Comparison of ENCODE assay signal across 8 mouse cellular contexts in genomic region chr8:123255170-123255569, GRCm38 (mm10). TPM values are rescaled to one million over a fixed set of nuclear protein-coding genes. Genes with fewer than 3 reads are reported as not detected.
DNase-seq lines count a peak whose midpoint lies in the region; ATAC-seq and TF ChIP-seq lines count a peak whose summit lies in the region.

No protein-coding gene starts in this region.

- H3K4me1 ChIP-seq in kidney, postnatal 0 days (replicated peaks; ENCODE audit: insufficient read depth, low read length) = peaks cover 17% of the 10 kb centered on the region
- peaks cover 10% of the 10 kb centered on the region for H3K4me1 ChIP-seq in cortical plate, adult 2 months (ENCODE audit: control insufficient read depth, insufficient read depth, low read length)
- H3K4me1 ChIP-seq in limb, embryonic 10.5 days = peaks cover 34% of the 10 kb centered on the region
- peaks cover 20% of the 10 kb centered on the region for H3K4me1 ChIP-seq in neural tube, embryonic 14.5 days (ENCODE audit: control insufficient read depth, insufficient read depth, low read length)

- H3K27me3 ChIP-seq in kidney, postnatal 0 days (ENCODE audit: insufficient read depth, low read length) = no peaks in the 10 kb centered on the region
- H3K27me3 ChIP-seq in limb, embryonic 10.5 days (ENCODE audit: low read depth, poor library complexity, severe bottlenecking) = no peaks in the 10 kb centered on the region
- no peaks in the 10 kb centered on the region for H3K27me3 ChIP-seq in neural tube, embryonic 14.5 days (ENCODE audit: control insufficient read depth, insufficient read depth, low read length)

- H3K36me3 ChIP-seq in kidney, postnatal 0 days (ENCODE audit: insufficient read depth, low read length) = peaks cover 31% of the 10 kb centered on the region
- peaks cover 66% of the 10 kb centered on the region for H3K36me3 ChIP-seq in limb, embryonic 10.5 days
- peaks cover 49% of the 10 kb centered on the region for H3K36me3 ChIP-seq in neural tube, embryonic 14.5 days (ENCODE audit: control insufficient read depth, insufficient read depth, low read length)

- no peak for ATAC-seq in kidney, postnatal 0 days (replicated peaks; ENCODE audit: low FRiP score, low read depth)
- ATAC-seq in neural tube, embryonic 14.5 days (ENCODE audit: low read depth) = no peak

- 62% methylated on average over 6 of the region's 6 CpGs for WGBS in kidney, postnatal 0 days
- 66% methylated on average over 6 of the region's 6 CpGs for WGBS in limb, embryonic 10.5 days
- 69% methylated on average over 6 of the region's 6 CpGs for WGBS in neural tube, embryonic 14.5 days

- H3K9me3 ChIP-seq in kidney, postnatal 0 days (replicated peaks; ENCODE audit: low read length) = no peaks in the 10 kb centered on the region
- H3K9me3 ChIP-seq in limb, embryonic 10.5 days (replicated peaks) = no peaks in the 10 kb centered on the region
- no peaks in the 10 kb centered on the region for H3K9me3 ChIP-seq in neural tube, embryonic 14.5 days (ENCODE audit: control insufficient read depth, low read length)

- H3K9ac ChIP-seq in kidney, postnatal 0 days (ENCODE audit: low read depth, low read length) = peak overlapping the region; percentile 83
- H3K9ac ChIP-seq in neural tube, embryonic 14.5 days (replicated peaks; ENCODE audit: low read depth, low read length) = peak overlapping the region; percentile 97

- H3K4me3 ChIP-seq in kidney, postnatal 0 days (replicated peaks; ENCODE audit: low read depth, low read length) = peak overlapping the region; percentile 86
- H3K4me3 ChIP-seq in cortical plate, adult 2 months (ENCODE audit: insufficient read depth, low read length) = peak overlapping the region; percentile 87
- H3K4me3 ChIP-seq in limb, embryonic 10.5 days = peak overlapping the region; percentile 86
- peak overlapping the region; percentile 98 for H3K4me3 ChIP-seq in neural tube, embryonic 14.5 days (ENCODE audit: low read depth, low read length)

- no peak for DNase-seq in kidney, postnatal 0 days (ENCODE audit: low spot score)
- no peak for DNase-seq in kidney, adult 11 months
- no peak for DNase-seq in limb, embryonic 10.5 days (ENCODE audit: low spot score)
- no peak for DNase-seq in adrenal gland, postnatal 14 days
- no peak for DNase-seq in gastrocnemius, adult 18-20 months (ENCODE audit: low spot score)
- DNase-seq in spleen, postnatal 4 days (ENCODE audit: low spot score in 2 of 2) = no peak

- H3K4me2 ChIP-seq in kidney, postnatal 0 days (ENCODE audit: low read length) = peak overlapping the region; percentile 83
- peak overlapping the region; percentile 93 for H3K4me2 ChIP-seq in neural tube, embryonic 14.5 days (ENCODE audit: low read depth, low read length)

- peak; percentile 40; the same call in 1 of the 2 replicates for TF ChIP-seq CTCF in kidney, postnatal 0 days (IDR thresholded peaks at IDR 0.05; ENCODE audit: low read depth)
- TF ChIP-seq CTCF in cortical plate, adult 2 months (IDR thresholded peaks at IDR 0.05; ENCODE audit: extremely low read depth, insufficient read depth, low read length) = no peak

- no peak for TF ChIP-seq POLR2A in cortical plate, adult 2 months (IDR thresholded peaks at IDR 0.05; ENCODE audit: extremely low read depth, insufficient read depth, low read length)

- H3K27ac ChIP-seq in kidney, postnatal 0 days = no peak overlapping the region
- H3K27ac ChIP-seq in cortical plate, adult 2 months (ENCODE audit: insufficient read depth, low read length) = no peak overlapping the region
- H3K27ac ChIP-seq in limb, embryonic 10.5 days = peak overlapping the region; percentile 92; the same call in 1 of the 2 replicates
- H3K27ac ChIP-seq in neural tube, embryonic 14.5 days (ENCODE audit: low read depth, low read length) = no peak overlapping the region

RNA-seq across cellular contexts. Expression of gene Vps9d1, which starts 1.0 kb away (rescaled TPM):
- polyA plus RNA-seq in kidney, postnatal 0 days (2015; fragmentation: Nextera tagmentation; extraction: Ambion mirVana) = 16.5 and 17.3 TPM in 2 replicates
- 111 and 112 TPM in 2 replicates for polyA plus RNA-seq in cortical plate, adult 2 months (2012; rRNA removed)
- 19.0 and 26.7 TPM in 2 replicates for polyA plus RNA-seq in limb, embryonic 10.5 days (2016; fragmentation: Nextera tagmentation; extraction: Ambion mirVana)
- 63.7 and 65.8 TPM in 2 replicates for polyA plus RNA-seq in neural tube, embryonic 14.5 days (2014; fragmentation: Nextera tagmentation; extraction: Ambion mirVana)
- 24.0 and 29.3 TPM in 2 replicates for total RNA-seq in adrenal gland, postnatal 14 days (2021)
- 10 to 100 TPM; 17.2 to 18.8 TPM for total RNA-seq in gastrocnemius, adult 18-20 months (2021)

RNA-seq across cellular contexts. Expression of gene Zfp276, which starts 1.2 kb away (rescaled TPM):
- polyA plus RNA-seq in kidney, postnatal 0 days (2015; fragmentation: Nextera tagmentation; extraction: Ambion mirVana) = 13.1 and 15.0 TPM in 2 replicates
- 28.4 and 30.9 TPM in 2 replicates for polyA plus RNA-seq in cortical plate, adult 2 months (2012; rRNA removed)
- 23.9 and 27.9 TPM in 2 replicates for polyA plus RNA-seq in limb, embryonic 10.5 days (2016; fragmentation: Nextera tagmentation; extraction: Ambion mirVana)
- polyA plus RNA-seq in neural tube, embryonic 14.5 days (2014; fragmentation: Nextera tagmentation; extraction: Ambion mirVana) = 17.1 and 18.6 TPM in 2 replicates
- 20.4 and 21.5 TPM in 2 replicates for total RNA-seq in adrenal gland, postnatal 14 days (2021)
- 1 to 10 TPM; 5.1 to 5.2 TPM for total RNA-seq in gastrocnemius, adult 18-20 months (2021)

RNA-seq across cellular contexts. Expression of gene Spata2l, which starts 19.1 kb away (rescaled TPM):
- 6.1 and 8.2 TPM in 2 replicates for polyA plus RNA-seq in kidney, postnatal 0 days (2015; fragmentation: Nextera tagmentation; extraction: Ambion mirVana)
- 59.6 and 69.8 TPM in 2 replicates for polyA plus RNA-seq in cortical plate, adult 2 months (2012; rRNA removed)
- polyA plus RNA-seq in limb, embryonic 10.5 days (2016; fragmentation: Nextera tagmentation; extraction: Ambion mirVana) = 0.75 and 1.6 TPM in 2 replicates
- 7.0 and 7.3 TPM in 2 replicates for polyA plus RNA-seq in neural tube, embryonic 14.5 days (2014; fragmentation: Nextera tagmentation; extraction: Ambion mirVana)
- 12.2 and 18.7 TPM in 2 replicates for total RNA-seq in adrenal gland, postnatal 14 days (2021)
- total RNA-seq in gastrocnemius, adult 18-20 months (2021) = 1 to 10 TPM; 1.1 to 1.7 TPM

RNA-seq across cellular contexts. Expression of gene Cdk10, which starts 30.5 kb away (rescaled TPM):
- 28.7 and 29.2 TPM in 2 replicates for polyA plus RNA-seq in kidney, postnatal 0 days (2015; fragmentation: Nextera tagmentation; extraction: Ambion mirVana)
- polyA plus RNA-seq in cortical plate, adult 2 months (2012; rRNA removed) = 165 and 187 TPM in 2 replicates
- polyA plus RNA-seq in limb, embryonic 10.5 days (2016; fragmentation: Nextera tagmentation; extraction: Ambion mirVana) = 33.6 and 34.7 TPM in 2 replicates
- polyA plus RNA-seq in neural tube, embryonic 14.5 days (2014; fragmentation: Nextera tagmentation; extraction: Ambion mirVana) = 43.6 and 45.2 TPM in 2 replicates
- 53.1 and 57.7 TPM in 2 replicates for total RNA-seq in adrenal gland, postnatal 14 days (2021)
- total RNA-seq in gastrocnemius, adult 18-20 months (2021) = 10 to 100 TPM; 11.6 to 12.1 TPM

RNA-seq across cellular contexts. Expression of gene Spata33, which starts 42.5 kb away (rescaled TPM):
- polyA plus RNA-seq in kidney, postnatal 0 days (2015; fragmentation: Nextera tagmentation; extraction: Ambion mirVana) = 7.1 and 8.2 TPM in 2 replicates
- polyA plus RNA-seq in cortical plate, adult 2 months (2012; rRNA removed) = 8.4 and 9.7 TPM in 2 replicates
- 3.1 and 6.2 TPM in 2 replicates for polyA plus RNA-seq in limb, embryonic 10.5 days (2016; fragmentation: Nextera tagmentation; extraction: Ambion mirVana)
- polyA plus RNA-seq in neural tube, embryonic 14.5 days (2014; fragmentation: Nextera tagmentation; extraction: Ambion mirVana) = 6.0 and 6.5 TPM in 2 replicates
- total RNA-seq in adrenal gland, postnatal 14 days (2021) = 2.6 and 4.9 TPM in 2 replicates
- 1 to 10 TPM in 1 of 2 experiments, under 1 TPM in 1; 0.83 to 2.1 TPM for total RNA-seq in gastrocnemius, adult 18-20 months (2021)
